Mouse (Mus musculus) forebrain, embryonic 10.5 days (tissue): Measurements from ENCODE around the gene Sparcl1. TPM values are rescaled to one million over a fixed set of nuclear protein-coding genes. Genes with fewer than 3 reads are reported as not detected.

Source experiments
- DNase-seq: peaks from one replicate; pipeline ENCODE4 v3.0.0-alpha.2; 2017; ENCODE audit warnings: low spot score; ENCODE audit errors: extremely low spot score
- H3K27ac ChIP-seq: fragments of 300-500 bp; sonication (generic); 2 replicates; pipeline ENCODE4 v1.5.1; 2016; ENCODE audit warnings: mild to moderate bottlenecking
- H3K27me3 ChIP-seq: fragments of 300-500 bp; sonication (generic); 2 replicates; pipeline ENCODE4 v1.6.1; 2016; ENCODE audit warnings: mild to moderate bottlenecking; ENCODE audit not compliant: poor library complexity, severe bottlenecking
- H3K36me3 ChIP-seq: fragments of 300-500 bp; sonication (generic); replicated peaks from 2 replicates; pipeline ENCODE4 v1.6.1; 2016; ENCODE audit warnings: mild to moderate bottlenecking, moderate library complexity
- H3K4me1 ChIP-seq: fragments of 300-500 bp; sonication (generic); 2 replicates; pipeline ENCODE4 v1.6.1; 2016
- H3K4me3 ChIP-seq: fragments of 300-500 bp; sonication (generic); 2 replicates; pipeline ENCODE4 v1.5.1; 2016; ENCODE audit warnings: mild to moderate bottlenecking, moderate library complexity
- H3K9me3 ChIP-seq: fragments of 300-500 bp; sonication (generic); 2 replicates; pipeline ENCODE4 v1.6.1; 2016; ENCODE audit warnings: mild to moderate bottlenecking, moderate library complexity
- WGBS: fragments of 180-500 bp; shearing (Covaris S2); methylation state at CpG from one replicate; pipeline ENCODE4 v1.1.7; 2016; 5-methylcytosine and 5-hydroxymethylcytosine counted together
- polyA plus RNA-seq: library from polyadenylated mRNA; unstranded; fragments of >200 nt; fragmentation: Nextera tagmentation; extraction: Ambion mirVana; gene quantifications from 2 replicates; pipeline ENCODE4 v1.2.1, GENCODE M21; 2016

Gene Sparcl1
- 13.3 and 13.4 TPM in 2 replicates for polyA plus RNA-seq

- Histone ChIP-seq H3K4me1 (peaks cover 61% of the 10 kb centered on the region), H3K9me3 (no peaks in the 10 kb centered on the region), H3K27ac (peak within 1 kb of the TSS; percentile 84), H3K36me3 (no peaks in the 10 kb centered on the region), H3K27me3 (no peaks in the 10 kb centered on the region), H3K4me3 (peak within 1 kb of the TSS; percentile 13; the same call in 1 of the 2 replicates)
- 50% methylated on average over 15 of the region's 15 CpGs for WGBS
- no peak for DNase-seq
Observed at GRCm38 (mm10) chr5:104113491-104114172, at the start of gene Sparcl1. TSS of gene Sparcl1 (minus strand) at chr5:104113733.

DNA sequence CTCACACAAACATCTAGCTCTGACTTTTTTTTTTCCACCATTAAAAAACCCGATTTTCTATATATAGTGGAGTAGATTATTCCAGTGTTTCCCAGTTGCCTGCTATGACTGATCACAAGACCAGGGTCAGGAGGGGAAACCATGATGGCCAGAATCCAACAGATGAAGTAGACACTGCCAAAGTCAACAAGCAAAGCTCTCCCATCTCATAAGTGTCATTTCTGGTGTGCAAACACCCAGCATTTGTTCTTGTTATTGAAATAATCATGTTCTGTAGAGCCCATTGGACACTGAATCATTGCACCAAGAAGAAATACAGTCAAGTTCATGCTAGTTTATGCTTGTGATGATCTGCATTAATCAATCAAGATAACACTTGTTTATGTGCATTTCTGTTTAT lies 47.9 kb upstream of the Sparcl1 start:
- H3K36me3 ChIP-seq: no peaks in the 10 kb centered on the region
- no peak for DNase-seq
- H3K27me3 ChIP-seq: no peaks in the 10 kb centered on the region
- no peaks in the 10 kb centered on the region for H3K4me1 ChIP-seq
- WGBS: 84% methylated on average over 1 of the region's 1 CpGs
- no peak overlapping the region for H3K4me3 ChIP-seq
- no peak overlapping the region for H3K27ac ChIP-seq
- H3K9me3 ChIP-seq: no peaks in the 10 kb centered on the region

- no peak overlapping the region for H3K4me3 ChIP-seq
- no peak overlapping the region for H3K27ac ChIP-seq
- H3K9me3 ChIP-seq: no peaks in the 10 kb centered on the region
- 84% methylated on average over 3 of the region's 3 CpGs for WGBS
- DNase-seq: no peak
- no peaks in the 10 kb centered on the region for H3K36me3 ChIP-seq
- no peaks in the 10 kb centered on the region for H3K27me3 ChIP-seq
- no peaks in the 10 kb centered on the region for H3K4me1 ChIP-seq
Observed at GRCm38 (mm10) chr5:104160581-104160980, 47.0 kb upstream of the Sparcl1 start.

DNA sequence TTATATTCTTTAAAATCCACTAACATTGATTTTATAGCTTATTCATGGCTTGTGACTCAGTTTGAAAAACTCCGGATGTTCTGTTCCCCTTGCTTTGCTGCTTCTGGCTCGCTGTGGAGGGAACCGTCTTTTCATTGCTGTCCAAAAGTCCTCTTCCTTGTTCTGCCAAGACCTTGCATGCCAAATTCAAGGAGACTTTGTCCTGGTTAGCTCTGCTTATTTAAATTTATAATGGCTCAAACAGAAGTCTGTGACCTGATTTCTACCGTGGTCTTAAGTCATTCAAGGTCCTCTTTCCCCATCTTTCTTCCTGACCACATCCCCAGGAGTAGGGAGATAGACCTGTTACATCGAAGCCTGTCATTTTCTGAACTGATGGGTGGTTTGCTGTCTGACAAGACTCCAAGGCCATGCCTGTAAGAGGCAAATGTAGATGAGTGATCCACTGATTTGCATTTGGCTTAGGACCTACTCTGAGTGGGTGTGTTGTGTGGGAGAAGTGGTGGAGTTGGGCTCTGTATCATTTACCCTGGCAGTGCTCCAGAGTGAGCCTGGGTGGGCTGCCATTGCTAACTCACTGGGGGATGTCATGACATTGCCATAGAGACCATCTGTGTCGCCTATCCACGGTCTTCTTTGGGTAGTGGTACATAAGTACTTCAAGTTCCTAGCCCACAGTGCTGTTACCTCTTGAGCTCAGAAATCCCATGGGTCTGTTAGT lies 45.0 kb upstream of the Sparcl1 start:
- H3K9me3 ChIP-seq: no peaks in the 10 kb centered on the region
- H3K4me1 ChIP-seq: no peaks in the 10 kb centered on the region
- H3K27ac ChIP-seq: no peak overlapping the region
- no peaks in the 10 kb centered on the region for H3K27me3 ChIP-seq
- 92% methylated on average over 7 of the region's 7 CpGs for WGBS
- H3K36me3 ChIP-seq: no peaks in the 10 kb centered on the region
- DNase-seq: no peak
- H3K4me3 ChIP-seq: no peak overlapping the region

GRCm38 (mm10) chr5:104157701-104158100 lies 44.2 kb upstream of the Sparcl1 start:
- 95% methylated on average over 7 of the region's 7 CpGs for WGBS
- H3K4me3 ChIP-seq: no peak overlapping the region
- DNase-seq: no peak
- no peaks in the 10 kb centered on the region for H3K4me1 ChIP-seq
- H3K27ac ChIP-seq: no peak overlapping the region
- H3K36me3 ChIP-seq: no peaks in the 10 kb centered on the region
- no peaks in the 10 kb centered on the region for H3K27me3 ChIP-seq
- no peaks in the 10 kb centered on the region for H3K9me3 ChIP-seq

- no peak for DNase-seq
- Histone ChIP-seq H3K4me3 (no peak overlapping the region), H3K36me3 (no peaks in the 10 kb centered on the region), H3K9me3 (no peaks in the 10 kb centered on the region), H3K27me3 (no peaks in the 10 kb centered on the region), H3K27ac (no peak overlapping the region), H3K4me1 (no peaks in the 10 kb centered on the region)
- 97% methylated on average over 6 of the region's 6 CpGs for WGBS
Observed at GRCm38 (mm10) chr5:104150196-104150595, 36.7 kb upstream of the Sparcl1 start.

DNA sequence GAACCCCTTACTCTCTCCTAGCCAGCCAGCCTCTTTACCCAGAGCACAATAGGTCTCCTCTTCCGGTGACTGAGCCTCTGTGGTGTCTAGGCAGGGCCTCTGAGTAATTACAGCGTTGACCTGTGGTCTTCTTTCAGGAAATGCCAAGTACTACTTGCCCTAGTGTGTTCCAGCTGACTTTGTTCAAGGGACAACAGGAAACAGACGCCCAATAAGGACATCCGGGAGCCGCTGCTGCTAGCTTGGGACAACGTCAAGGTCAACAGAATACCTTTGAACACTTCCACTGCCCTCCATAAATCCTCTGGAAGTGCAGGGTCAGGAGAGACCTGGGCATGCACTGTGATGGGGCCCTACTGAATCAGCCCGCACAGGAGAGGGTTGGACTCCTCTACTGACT lies 35.8 kb upstream of the Sparcl1 start:
- Histone ChIP-seq H3K36me3 (no peaks in the 10 kb centered on the region), H3K4me1 (no peaks in the 10 kb centered on the region), H3K27me3 (no peaks in the 10 kb centered on the region), H3K4me3 (no peak overlapping the region), H3K9me3 (no peaks in the 10 kb centered on the region), H3K27ac (no peak overlapping the region)
- DNase-seq: no peak
- WGBS: 75% methylated on average over 7 of the region's 7 CpGs

GRCm38 (mm10) chr5:104144057-104144456 lies 30.5 kb upstream of the Sparcl1 start:
- 90% methylated on average over 4 of the region's 4 CpGs for WGBS
- Histone ChIP-seq H3K9me3 (no peaks in the 10 kb centered on the region), H3K4me3 (no peak overlapping the region), H3K27ac (no peak overlapping the region), H3K36me3 (no peaks in the 10 kb centered on the region), H3K4me1 (no peaks in the 10 kb centered on the region), H3K27me3 (no peaks in the 10 kb centered on the region)
- no peak for DNase-seq

DNA sequence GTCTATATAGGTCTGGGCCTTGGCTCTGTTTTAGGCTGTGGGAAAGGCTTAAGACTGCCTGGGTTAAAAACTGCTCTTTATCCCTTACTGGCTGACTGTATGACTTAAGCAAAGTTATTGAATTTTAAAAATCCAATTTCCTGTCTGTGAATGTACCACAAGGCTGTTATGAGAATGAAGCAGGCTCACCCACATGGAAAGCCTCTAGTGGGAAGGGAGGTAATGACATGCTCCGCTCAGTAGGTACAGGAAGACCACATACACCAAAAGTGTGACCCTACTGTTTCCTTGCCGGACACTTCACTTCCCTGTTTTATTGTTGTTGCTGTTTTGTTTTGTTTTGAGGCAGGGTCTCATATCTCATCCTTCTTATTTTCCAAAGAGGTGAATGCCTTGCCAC lies 27.5 kb upstream of the Sparcl1 start:
- Histone ChIP-seq H3K36me3 (no peaks in the 10 kb centered on the region), H3K27me3 (no peaks in the 10 kb centered on the region), H3K4me1 (no peaks in the 10 kb centered on the region), H3K4me3 (no peak overlapping the region), H3K9me3 (no peaks in the 10 kb centered on the region), H3K27ac (no peak overlapping the region)
- 88% methylated on average over 2 of the region's 2 CpGs for WGBS
- DNase-seq: no peak

GRCm38 (mm10) chr5:104137920-104138541 lies 24.5 kb upstream of the Sparcl1 start:
- 82% methylated on average over 10 of the region's 10 CpGs for WGBS
- H3K27ac ChIP-seq: no peak overlapping the region

GRCm38 (mm10) chr5:104133752-104134151 lies 20.2 kb upstream of the Sparcl1 start:
- Histone ChIP-seq H3K27ac (no peak overlapping the region), H3K36me3 (no peaks in the 10 kb centered on the region), H3K9me3 (no peaks in the 10 kb centered on the region), H3K4me1 (peaks cover 3% of the 10 kb centered on the region), H3K4me3 (no peak overlapping the region), H3K27me3 (no peaks in the 10 kb centered on the region)
- WGBS: 83% methylated on average over 4 of the region's 4 CpGs
- no peak for DNase-seq

More at GRCm38 (mm10) chr5:104137920-104138541, 24.5 kb upstream of the Sparcl1 start:
- no peak for DNase-seq
- Histone ChIP-seq H3K4me1 (no peaks in the 10 kb centered on the region), H3K4me3 (no peak overlapping the region), H3K9me3 (no peaks in the 10 kb centered on the region), H3K36me3 (no peaks in the 10 kb centered on the region), H3K27me3 (no peaks in the 10 kb centered on the region)

DNA sequence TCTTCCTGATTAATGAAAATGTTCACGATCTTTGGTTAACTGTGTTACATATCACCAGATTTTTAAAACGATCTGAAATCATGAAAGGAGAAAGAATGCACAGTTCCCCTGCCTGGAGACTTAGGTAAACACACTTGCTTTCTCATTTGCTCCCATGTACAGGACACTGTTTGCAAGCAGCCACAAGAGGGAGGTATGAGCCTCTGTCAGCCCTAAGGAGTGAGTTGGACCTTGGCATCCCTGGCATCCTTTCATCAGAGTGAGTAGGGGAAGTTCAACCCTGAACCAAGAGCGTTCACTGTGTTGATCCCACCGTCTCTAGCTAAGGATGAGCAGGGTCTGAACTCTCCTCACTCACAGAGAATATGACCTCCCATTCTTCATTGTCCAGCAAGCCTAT lies 18.0 kb upstream of the Sparcl1 start:
- H3K9me3 ChIP-seq: no peaks in the 10 kb centered on the region

GRCm38 (mm10) chr5:104130891-104131290 lies 17.4 kb upstream of the Sparcl1 start:
- Histone ChIP-seq H3K9me3 (no peaks in the 10 kb centered on the region), H3K4me1 (peaks cover 7% of the 10 kb centered on the region), H3K27ac (no peak overlapping the region), H3K27me3 (no peaks in the 10 kb centered on the region), H3K36me3 (no peaks in the 10 kb centered on the region), H3K4me3 (no peak overlapping the region)
- DNase-seq: no peak
- 88% methylated on average over 4 of the region's 4 CpGs for WGBS

More for the DNA sequence above, 18.0 kb upstream of the Sparcl1 start:
- 76% methylated on average over 4 of the region's 4 CpGs for WGBS
- peaks cover 7% of the 10 kb centered on the region for H3K4me1 ChIP-seq
- H3K27ac ChIP-seq: no peak overlapping the region
- no peak overlapping the region for H3K4me3 ChIP-seq
- DNase-seq: no peak
- no peaks in the 10 kb centered on the region for H3K27me3 ChIP-seq
- H3K36me3 ChIP-seq: no peaks in the 10 kb centered on the region
